Mouse (Mus musculus) spleen, adult 18-20 months (tissue): ENCODE data around the gene Gstp2.

ENCODE experiments used
- DNase-seq, 2 experiments: peaks; one replicate each; pipeline ENCODE4 v3.0.0; 2022; ENCODE audit warnings: mixed read lengths in 2 of 2

Gstp2 gene

GRCm38 (mm10) chr19:4004331-4004730 lies 41.5 kb downstream of the Gstp2 start:
- no peak for DNase-seq

DNA sequence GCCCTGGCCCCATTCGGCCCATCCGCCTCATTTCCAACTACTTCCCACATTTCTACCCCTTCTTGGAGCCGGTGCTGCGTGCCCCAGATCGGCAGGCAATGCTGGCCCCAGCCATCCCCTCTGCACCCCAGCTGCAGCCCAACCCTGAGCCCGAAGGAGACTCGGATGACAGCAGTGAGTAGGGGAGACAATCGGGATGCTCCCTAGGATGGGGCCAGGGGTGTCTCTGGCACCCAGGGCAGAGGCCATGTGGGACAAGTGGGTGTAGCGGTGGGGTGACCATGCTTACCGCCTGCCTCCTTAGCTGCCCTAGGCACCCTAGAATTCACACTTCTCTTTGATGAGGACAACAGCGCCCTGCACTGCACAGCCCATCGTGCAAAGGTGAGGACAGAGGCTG lies 42.2 kb downstream of the Gstp2 start:
- DNase-seq = no peak

- DNase-seq = no peak
Observed at GRCm38 (mm10) chr19:4003112-4003511, 42.7 kb downstream of the Gstp2 start, which contains the start of gene Doc2g. Gene Doc2g (plus strand): TSS chr19:4003313.

DNA sequence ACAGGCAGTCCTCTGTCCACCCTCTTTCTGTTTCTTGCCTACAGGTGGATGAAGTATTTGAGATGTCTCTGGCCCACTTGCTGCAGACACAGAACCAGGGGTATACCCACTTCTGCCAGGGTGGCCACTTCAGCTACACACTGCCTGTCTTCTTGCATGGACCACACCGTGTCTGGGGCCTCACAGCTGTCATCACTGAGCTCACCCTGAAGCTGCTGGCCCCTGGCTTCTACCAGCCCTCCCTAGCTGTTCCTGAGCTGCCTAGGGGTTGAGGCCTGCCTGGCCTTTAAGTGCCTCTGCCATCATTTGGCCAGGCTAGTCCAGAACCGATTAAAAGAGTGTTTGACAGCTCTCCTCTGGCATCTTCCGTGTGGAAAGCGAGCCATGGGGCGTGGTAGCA lies 44.1 kb downstream of the Gstp2 start:
- no peak for DNase-seq

DNA sequence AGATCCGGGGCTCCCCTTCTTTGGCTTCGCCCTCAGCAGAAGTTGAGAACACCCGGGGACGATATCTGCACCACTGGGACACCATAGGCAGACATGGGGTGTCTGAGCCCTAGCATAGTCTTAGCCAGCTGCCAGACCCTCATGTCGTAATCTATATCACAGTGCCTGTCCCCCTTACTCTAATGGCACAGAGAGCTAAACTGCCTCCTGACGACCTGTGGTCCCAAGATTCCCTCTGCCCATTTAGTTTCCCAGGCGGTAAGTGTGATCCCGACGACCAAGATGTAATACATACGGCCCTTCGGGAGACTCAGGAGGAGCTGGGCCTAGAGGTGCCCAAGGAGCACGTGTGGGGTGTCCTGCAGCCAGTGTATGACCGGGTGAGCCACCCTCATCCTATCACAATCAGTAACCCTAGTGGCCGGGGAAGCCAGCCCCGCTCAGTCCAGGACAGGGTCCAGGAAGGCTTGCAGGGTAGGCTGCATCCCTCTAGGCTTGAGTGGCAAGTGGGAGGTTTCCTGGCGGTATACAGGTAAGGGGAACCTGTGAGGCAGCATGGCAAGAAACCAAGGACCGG lies 44.8 kb downstream of the Gstp2 start:
- no peak for DNase-seq

DNA sequence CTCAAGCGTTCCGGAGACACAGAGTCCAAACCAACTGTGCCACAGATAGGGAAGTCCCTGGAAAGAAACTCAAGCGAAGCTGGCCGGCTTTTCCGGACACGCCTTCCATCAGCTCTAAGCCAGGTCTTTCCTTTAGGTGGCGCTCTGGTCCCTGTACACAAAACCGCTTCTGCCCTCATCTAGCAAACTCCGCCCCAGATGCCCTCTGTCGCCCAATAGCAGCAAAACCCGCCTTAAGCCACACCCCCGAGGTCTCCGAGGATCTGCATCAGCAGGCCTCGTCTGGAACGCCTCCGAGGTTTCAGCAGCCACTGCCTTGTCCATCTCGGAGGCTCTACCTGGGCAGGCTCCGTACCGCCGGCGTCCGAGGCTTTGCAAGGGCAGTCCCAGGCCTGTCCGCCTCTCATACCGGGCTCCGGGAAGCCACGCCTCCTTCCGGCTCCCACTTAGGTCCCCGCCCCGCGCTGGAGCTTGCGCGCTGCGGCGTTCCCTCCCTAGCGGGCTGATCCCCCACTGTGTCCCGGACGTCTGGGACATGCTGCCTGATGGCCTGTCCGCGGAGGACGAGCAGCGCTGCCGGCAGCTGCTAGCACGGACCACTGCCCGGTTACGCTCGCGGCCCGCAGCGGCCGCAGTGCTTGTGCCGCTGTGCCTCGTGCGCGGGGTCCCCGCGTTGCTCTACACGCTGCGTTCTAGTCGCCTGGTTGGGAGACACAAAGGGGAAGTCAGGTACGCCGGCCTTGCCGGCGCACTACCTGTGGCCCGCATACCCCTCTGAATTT lies 45.5 kb downstream of the Gstp2 start, which contains the start of the genes Nudt8 and Gm49405:
Gene Nudt8, plus strand, starts transcription at position 462 of the 782 bp plus-strand sequence.
Gene Gm49405, plus strand, starts transcription at position 508 of the 782 bp plus-strand sequence.
- peak; percentile 91 to 92 for DNase-seq

- no peak for DNase-seq
Observed at GRCm38 (mm10) chr19:3999121-3999730, 46.6 kb downstream of the Gstp2 start.

- no peak for DNase-seq
Observed at GRCm38 (mm10) chr19:3998335-3998734, 47.5 kb downstream of the Gstp2 start.

DNA sequence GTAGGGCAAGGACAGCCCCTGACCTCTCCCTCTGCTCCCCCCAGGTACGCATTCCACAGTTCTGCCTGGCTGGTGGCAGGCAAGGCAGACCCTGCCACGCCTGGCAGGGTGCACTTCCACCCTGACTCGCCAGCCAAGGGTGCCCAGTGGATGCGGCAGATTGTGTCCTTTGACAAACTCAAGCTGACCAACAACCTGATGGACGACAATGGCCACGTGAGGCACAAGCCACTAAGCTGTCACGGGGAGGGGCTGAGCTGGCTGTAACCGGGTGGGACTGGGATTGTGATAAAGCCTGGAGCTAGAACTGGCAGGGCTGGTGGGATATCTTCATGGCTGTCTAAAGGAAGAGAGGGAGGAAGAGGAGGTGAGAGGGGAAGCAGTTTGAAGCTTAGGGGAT lies 48.6 kb downstream of the Gstp2 start:
- no peak for DNase-seq

DNA sequence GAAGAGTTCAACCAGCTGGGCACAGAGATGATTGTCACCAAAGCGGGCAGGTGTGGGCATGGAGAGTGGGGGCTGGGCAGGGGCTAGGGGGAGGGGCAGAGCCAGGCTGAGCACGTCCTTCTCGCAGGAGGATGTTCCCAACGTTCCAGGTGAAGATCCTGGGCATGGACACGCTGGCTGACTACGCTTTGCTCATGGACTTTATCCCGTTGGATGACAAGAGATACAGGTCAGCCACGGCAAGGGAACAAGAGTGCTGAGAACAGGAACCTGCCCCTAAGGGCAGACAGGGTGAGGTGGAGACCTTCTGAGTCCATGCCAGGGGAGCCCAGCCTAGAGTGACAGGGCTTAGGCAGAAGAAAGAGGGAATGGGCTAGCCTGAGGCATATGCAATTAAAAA lies 49.1 kb downstream of the Gstp2 start:
- DNase-seq = no peak

- no peak for DNase-seq
Observed at GRCm38 (mm10) chr19:3996106-3996505, 49.7 kb downstream of the Gstp2 start.

- DNase-seq = no peak
Observed at GRCm38 (mm10) chr19:3995505-3995904, 50.3 kb downstream of the Gstp2 start.

DNA sequence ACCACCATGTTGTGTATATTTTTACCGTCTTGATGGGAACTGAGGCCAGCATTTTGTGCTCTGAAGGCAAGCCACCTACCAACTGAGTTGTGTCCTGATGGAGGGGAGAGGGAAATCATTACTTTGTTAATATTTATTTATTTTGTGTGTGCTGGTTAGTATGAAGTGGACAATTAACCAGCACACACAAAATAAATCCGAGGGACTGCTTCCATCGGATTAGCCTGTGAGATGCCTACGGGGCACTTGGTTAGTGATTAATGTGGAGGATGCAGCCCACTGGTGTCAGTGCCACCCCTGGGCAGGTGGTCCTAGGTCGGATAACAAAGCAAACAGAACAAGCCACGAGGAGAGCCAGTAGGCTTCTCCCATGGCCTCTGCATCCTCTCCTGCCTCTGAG lies 50.9 kb downstream of the Gstp2 start:
- DNase-seq = no peak

GRCm38 (mm10) chr19:3992416-3992815 lies 53.4 kb downstream of the Gstp2 start, which contains the start of gene Tbx10:
Gene Tbx10 (plus strand): TSS chr19:3992752.
- no peak for DNase-seq

DNA sequence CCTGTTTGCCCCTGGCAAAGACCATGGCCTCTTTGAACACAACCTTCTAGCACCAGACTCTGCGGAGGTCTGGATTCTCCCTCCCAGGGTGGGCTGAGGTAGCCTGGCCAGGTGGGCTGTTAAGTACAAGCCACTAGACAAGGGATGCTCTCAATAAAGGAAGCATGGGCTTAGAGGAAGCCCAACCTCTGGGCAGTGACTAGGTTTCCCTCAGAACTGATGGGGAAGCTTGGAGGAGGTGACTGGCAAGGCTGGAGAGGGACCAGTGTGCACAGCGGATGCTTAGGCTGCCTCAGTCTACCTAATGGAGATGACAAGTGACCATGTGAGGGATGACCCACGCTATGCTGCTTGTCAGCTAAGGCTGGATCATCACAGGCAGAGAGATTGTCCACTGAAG lies 53.9 kb downstream of the Gstp2 start:
- DNase-seq = no peak

GRCm38 (mm10) chr19:3991562-3991961 lies 54.3 kb downstream of the Gstp2 start:
- no peak for DNase-seq

- DNase-seq = no peak
Observed at GRCm38 (mm10) chr19:3990804-3991203, 55.0 kb downstream of the Gstp2 start.
